Mouse (Mus musculus) heart, embryonic 12.5 days (tissue): ENCODE data around the gene Twsg1. TPM values are rescaled to one million over a fixed set of nuclear protein-coding genes. Genes with fewer than 3 reads are reported as not detected.
A peak's percentile ranks its signal among the peaks of the same experiment; 100 is the strongest.

ENCODE experiments used
- ATAC-seq: fragments of 200-750 bp; cut with Nextera tagmentation; 2 replicates; pipeline ENCODE4 v1.8.0; 2017; ENCODE audit warnings: moderate TSS enrichment, moderate library complexity; ENCODE audit not compliant: insufficient number of reproducible peaks, low FRiP score
- H3K27ac ChIP-seq: fragments of 300-500 bp; sonication (generic); 2 replicates; pipeline ENCODE4 v1.5.1; 2016; ENCODE audit warnings: mild to moderate bottlenecking, moderate library complexity; ENCODE audit not compliant: poor library complexity, severe bottlenecking
- H3K27me3 ChIP-seq: fragments of 300-500 bp; sonication (generic); replicated peaks from 2 replicates; pipeline ENCODE4 v1.6.1; 2016; ENCODE audit warnings: mild to moderate bottlenecking, moderate library complexity
- H3K36me3 ChIP-seq: fragments of 300-500 bp; sonication (generic); 2 replicates; pipeline ENCODE4 v1.6.1; 2016; ENCODE audit warnings: mild to moderate bottlenecking, moderate library complexity
- H3K4me1 ChIP-seq: fragments of 300-500 bp; sonication (generic); replicated peaks from 2 replicates; pipeline ENCODE4 v1.6.1; 2016; ENCODE audit warnings: mild to moderate bottlenecking
- H3K4me2 ChIP-seq: fragments of 300-500 bp; sonication (generic); 2 replicates; pipeline ENCODE4 v1.6.1; 2016; ENCODE audit warnings: mild to moderate bottlenecking, moderate library complexity
- H3K4me3 ChIP-seq: fragments of 300-500 bp; sonication (generic); 2 replicates; pipeline ENCODE4 v1.5.1; 2016; ENCODE audit warnings: mild to moderate bottlenecking
- H3K9ac ChIP-seq: fragments of 300-500 bp; sonication (generic); 2 replicates; pipeline ENCODE4 v1.6.1; 2016; ENCODE audit warnings: mild to moderate bottlenecking, moderate library complexity
- H3K9me3 ChIP-seq: fragments of 300-500 bp; sonication (generic); replicated peaks from 2 replicates; pipeline ENCODE4 v1.6.1; 2016; ENCODE audit warnings: mild to moderate bottlenecking, moderate library complexity
- WGBS: fragments of 180-500 bp; shearing (Covaris S2); methylation state at CpG from one replicate; pipeline ENCODE4 v1.1.7; 2016; 5-methylcytosine and 5-hydroxymethylcytosine counted together
- polyA plus RNA-seq: library from polyadenylated mRNA; unstranded; fragments of >200 nt; fragmentation: Nextera tagmentation; extraction: Ambion mirVana; gene quantifications from 2 replicates; pipeline ENCODE4 v1.2.1, GENCODE M21; 2016

Twsg1 gene
- polyA plus RNA-seq, 1 experiment from 2014 or later, result 109 TPM

DNA sequence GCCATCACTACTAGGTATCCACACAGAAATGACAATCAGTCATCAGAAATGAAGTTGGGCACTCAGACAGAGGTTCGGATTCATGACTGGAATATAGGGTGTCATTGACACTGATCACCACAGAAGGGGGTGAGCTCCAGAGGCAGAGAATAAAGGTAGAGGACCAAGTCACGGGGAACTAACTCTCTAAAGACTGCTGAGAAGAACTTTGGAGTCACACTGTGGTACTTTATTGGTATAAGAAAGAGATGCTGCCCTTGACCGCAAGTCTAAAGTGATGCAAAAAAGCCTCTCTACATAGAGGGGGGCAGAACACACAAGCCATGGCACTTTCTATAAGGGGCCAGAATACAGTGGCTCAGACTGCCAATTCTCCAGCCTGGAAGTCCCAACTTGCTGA is 5.1 kb upstream of the Twsg1 start:
- no peak overlapping the region for H3K4me3 ChIP-seq
- no peak overlapping the region for H3K4me2 ChIP-seq
- peaks cover 8% of the 10 kb centered on the region; the same call in 1 of the 2 replicates for H3K4me1 ChIP-seq
- H3K27me3 ChIP-seq, result no peaks in the 10 kb centered on the region
- no peak for ATAC-seq
- H3K9ac ChIP-seq, result no peak overlapping the region
- 85% methylated on average over 3 of the region's 3 CpGs for WGBS
- H3K36me3 ChIP-seq, result no peaks in the 10 kb centered on the region
- H3K9me3 ChIP-seq, result no peaks in the 10 kb centered on the region
- H3K27ac ChIP-seq, result no peak overlapping the region

DNA sequence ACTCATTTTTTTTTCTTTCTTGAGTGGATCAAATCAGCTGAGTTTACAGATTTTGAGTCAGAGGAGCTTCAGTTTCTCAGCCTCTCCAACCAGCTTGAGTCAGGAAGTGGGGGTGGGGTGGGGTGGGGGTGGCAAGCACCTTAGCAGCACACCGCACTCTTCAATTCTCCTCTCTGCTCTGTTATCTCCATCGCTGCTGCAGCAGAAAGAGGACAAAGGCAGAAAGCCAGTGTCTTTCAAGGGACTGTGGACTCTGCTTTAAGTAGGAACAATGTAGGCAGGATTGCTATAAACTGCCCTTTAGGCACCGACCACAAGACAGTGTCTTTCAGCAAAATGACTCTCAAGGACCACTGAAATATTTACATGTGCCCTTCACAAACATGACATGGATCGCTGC is 2.9 kb upstream of the Twsg1 start:
- no peaks in the 10 kb centered on the region for H3K27me3 ChIP-seq
- H3K9me3 ChIP-seq, result no peaks in the 10 kb centered on the region
- H3K36me3 ChIP-seq, result no peaks in the 10 kb centered on the region
- H3K4me3 ChIP-seq, result no peak overlapping the region
- H3K27ac ChIP-seq, result no peak overlapping the region
- H3K4me1 ChIP-seq, result peaks cover 20% of the 10 kb centered on the region
- no peak for ATAC-seq
- no peak overlapping the region for H3K9ac ChIP-seq
- 48% methylated on average over 4 of the region's 4 CpGs for WGBS
- no peak overlapping the region for H3K4me2 ChIP-seq

GRCm38 (mm10) chr17:65952083-65952482 is 1.1 kb upstream of the Twsg1 start:
- Histone ChIP-seq H3K27ac (no peak overlapping the region), H3K9ac (no peak overlapping the region), H3K4me2 (no peak overlapping the region), H3K36me3 (peaks cover 4% of the 10 kb centered on the region; the same call in 1 of the 2 replicates), H3K27me3 (no peaks in the 10 kb centered on the region), H3K9me3 (no peaks in the 10 kb centered on the region), H3K4me1 (peaks cover 23% of the 10 kb centered on the region), H3K4me3 (no peak overlapping the region)
- ATAC-seq, result no peak
- whole genome bisulfite sequencing, result 82% methylated on average over 5 of the region's 5 CpGs

DNA sequence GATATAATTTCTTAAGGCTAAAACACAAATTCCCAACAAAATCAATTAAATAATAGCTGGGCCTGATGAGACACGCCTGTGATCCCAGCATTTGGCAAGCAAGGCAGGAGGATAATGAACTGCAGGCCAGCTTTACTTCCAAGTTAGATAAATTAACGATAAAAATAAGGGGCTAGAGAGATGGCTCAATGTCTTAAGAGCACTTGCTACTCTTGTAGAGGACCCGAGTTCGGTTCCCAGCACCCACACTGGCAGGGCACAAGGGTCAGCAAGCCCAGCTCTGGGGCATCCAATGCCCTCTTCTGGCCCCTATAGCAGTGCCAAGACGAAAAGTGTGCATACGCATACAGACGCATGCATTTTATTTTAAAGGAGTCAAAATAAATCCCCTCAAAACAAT is 843 bp downstream of the Twsg1 start:
- 33% methylated on average over 7 of the region's 7 CpGs for WGBS
- peaks cover 20% of the 10 kb centered on the region for H3K4me1 ChIP-seq
- peak overlapping the region; percentile 77 for H3K4me2 ChIP-seq
- H3K9me3 ChIP-seq, result no peaks in the 10 kb centered on the region
- H3K4me3 ChIP-seq, result peak overlapping the region; percentile 90
- no peak for ATAC-seq
- peak overlapping the region; percentile 96 for H3K9ac ChIP-seq
- peaks cover 15% of the 10 kb centered on the region for H3K36me3 ChIP-seq
- peak overlapping the region; percentile 88 for H3K27ac ChIP-seq
- H3K27me3 ChIP-seq, result no peaks in the 10 kb centered on the region

- H3K9me3 ChIP-seq, result no peaks in the 10 kb centered on the region
- H3K4me2 ChIP-seq, result peak overlapping the region; percentile 46
- H3K27me3 ChIP-seq, result no peaks in the 10 kb centered on the region
- H3K4me1 ChIP-seq, result peaks cover 20% of the 10 kb centered on the region
- no peak overlapping the region for H3K4me3 ChIP-seq
- 30% methylated on average over 8 of the region's 8 CpGs for WGBS
- peak overlapping the region; percentile 93 for H3K27ac ChIP-seq
- peaks cover 21% of the 10 kb centered on the region for H3K36me3 ChIP-seq
- no peak for ATAC-seq
- no peak overlapping the region; the same call in 1 of the 2 replicates for H3K9ac ChIP-seq
Measured at GRCm38 (mm10) chr17:65947307-65947706, 3.7 kb downstream of the Twsg1 start.

GRCm38 (mm10) chr17:65945420-65945819 is 5.6 kb downstream of the Twsg1 start:
- Histone ChIP-seq H3K4me2 (no peak overlapping the region), H3K27ac (no peak overlapping the region), H3K4me1 (peaks cover 26% of the 10 kb centered on the region), H3K9me3 (no peaks in the 10 kb centered on the region), H3K9ac (no peak overlapping the region), H3K4me3 (no peak overlapping the region), H3K36me3 (peaks cover 21% of the 10 kb centered on the region), H3K27me3 (no peaks in the 10 kb centered on the region)
- 81% methylated on average over 2 of the region's 2 CpGs for WGBS
- no peak for ATAC-seq

GRCm38 (mm10) chr17:65942394-65942793 is 8.6 kb downstream of the Twsg1 start:
- Histone ChIP-seq H3K9ac (no peak overlapping the region), H3K4me3 (no peak overlapping the region), H3K4me2 (no peak overlapping the region), H3K9me3 (no peaks in the 10 kb centered on the region), H3K4me1 (peaks cover 26% of the 10 kb centered on the region), H3K36me3 (peaks cover 19% of the 10 kb centered on the region), H3K27ac (no peak overlapping the region), H3K27me3 (no peaks in the 10 kb centered on the region)
- WGBS, result 75% methylated on average over 4 of the region's 4 CpGs
- no peak for ATAC-seq

GRCm38 (mm10) chr17:65941275-65941674 is 9.8 kb downstream of the Twsg1 start:
- H3K4me3 ChIP-seq, result no peak overlapping the region
- no peak for ATAC-seq
- no peaks in the 10 kb centered on the region for H3K9me3 ChIP-seq
- no peaks in the 10 kb centered on the region for H3K27me3 ChIP-seq
- WGBS, result 89% methylated on average over 6 of the region's 6 CpGs
- H3K4me1 ChIP-seq, result peaks cover 25% of the 10 kb centered on the region
- peaks cover 23% of the 10 kb centered on the region for H3K36me3 ChIP-seq
- H3K9ac ChIP-seq, result no peak overlapping the region
- H3K4me2 ChIP-seq, result no peak overlapping the region
- H3K27ac ChIP-seq, result no peak overlapping the region

DNA sequence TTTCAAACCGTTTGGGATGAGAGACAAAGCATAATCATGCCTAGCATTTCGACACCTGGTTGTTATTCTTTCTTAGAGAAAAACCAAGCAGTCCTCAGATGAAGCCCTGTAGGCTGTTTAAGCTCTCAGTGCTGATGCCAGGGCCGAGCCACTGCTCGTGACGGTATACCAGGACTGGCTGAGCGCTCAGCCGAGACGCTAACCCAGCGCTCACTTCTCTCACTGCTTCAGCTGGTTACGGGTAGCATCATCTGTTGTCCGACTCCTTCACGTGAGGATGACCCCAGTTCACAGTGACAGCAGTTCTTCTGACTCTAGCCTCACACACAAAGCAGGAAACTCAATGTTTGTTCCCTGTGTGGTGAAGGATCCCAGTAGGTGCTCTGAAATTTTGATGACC is 10.8 kb downstream of the Twsg1 start:
- Histone ChIP-seq H3K27ac (peak overlapping the region; percentile 48; the same call in 1 of the 2 replicates), H3K9me3 (no peaks in the 10 kb centered on the region), H3K4me2 (no peak overlapping the region), H3K4me3 (no peak overlapping the region), H3K36me3 (peaks cover 29% of the 10 kb centered on the region), H3K27me3 (no peaks in the 10 kb centered on the region), H3K4me1 (peaks cover 25% of the 10 kb centered on the region), H3K9ac (no peak overlapping the region)
- 76% methylated on average over 12 of the region's 12 CpGs for WGBS
- ATAC-seq, result no peak

GRCm38 (mm10) chr17:65939461-65940192 is 11.4 kb downstream of the Twsg1 start:
- no peak for ATAC-seq
- peaks cover 25% of the 10 kb centered on the region for H3K4me1 ChIP-seq
- H3K27me3 ChIP-seq, result no peaks in the 10 kb centered on the region
- H3K36me3 ChIP-seq, result peaks cover 29% of the 10 kb centered on the region
- H3K4me2 ChIP-seq, result no peak overlapping the region
- no peaks in the 10 kb centered on the region for H3K9me3 ChIP-seq
- WGBS, result 52% methylated on average over 14 of the region's 14 CpGs
- peak overlapping the region; percentile 48; the same call in 1 of the 2 replicates for H3K27ac ChIP-seq
- 0 out of 2 replicates have a peak overlapping the region, but pooled peaks have one; percentile 2 for H3K9ac ChIP-seq
- no peak overlapping the region for H3K4me3 ChIP-seq

- H3K27me3 ChIP-seq, result no peaks in the 10 kb centered on the region
- peaks cover 25% of the 10 kb centered on the region for H3K4me1 ChIP-seq
- no peak overlapping the region for H3K4me3 ChIP-seq
- peaks cover 5% of the 10 kb centered on the region; the same call in 1 of the 2 replicates for H3K9me3 ChIP-seq
- 92% methylated on average over 9 of the region's 9 CpGs for WGBS
- no peak for ATAC-seq
- no peak overlapping the region for H3K27ac ChIP-seq
- H3K9ac ChIP-seq, result no peak overlapping the region
- H3K4me2 ChIP-seq, result no peak overlapping the region
- H3K36me3 ChIP-seq, result peaks cover 42% of the 10 kb centered on the region
Measured at GRCm38 (mm10) chr17:65937671-65938070, 13.4 kb downstream of the Twsg1 start.

- WGBS, result 92% methylated on average over 2 of the region's 2 CpGs
- no peak for ATAC-seq
- H3K9me3 ChIP-seq, result peaks cover 5% of the 10 kb centered on the region; the same call in 1 of the 2 replicates
- H3K4me3 ChIP-seq, result no peak overlapping the region
- H3K9ac ChIP-seq, result no peak overlapping the region
- peaks cover 56% of the 10 kb centered on the region for H3K36me3 ChIP-seq
- H3K4me2 ChIP-seq, result no peak overlapping the region
- no peak overlapping the region for H3K27ac ChIP-seq
- H3K27me3 ChIP-seq, result no peaks in the 10 kb centered on the region
- H3K4me1 ChIP-seq, result peaks cover 11% of the 10 kb centered on the region
Measured at GRCm38 (mm10) chr17:65933741-65934140, 17.3 kb downstream of the Twsg1 start.
